ENCODE assay signal across 8 mouse cellular contexts in genomic region chr16:13447284-13448050, GRCm38 (mm10).
DNase-seq lines count a peak whose midpoint lies in the region; ATAC-seq and TF ChIP-seq lines count a peak whose summit lies in the region.

No protein-coding gene starts in this region.

- under 1% methylated on average over 40 of the region's 43 CpGs for WGBS in forebrain, embryonic 10.5 days
- under 1% methylated on average over 29 of the region's 43 CpGs for WGBS in heart, embryonic 13.5 days
- WGBS in lung, postnatal 0 days: under 1% methylated on average over 16 of the region's 43 CpGs

- no peaks in the 10 kb centered on the region for H3K36me3 ChIP-seq in ES-Bruce4 (ENCODE audit: control insufficient read depth, insufficient read depth, low read length, poor library complexity, severe bottlenecking)
- H3K36me3 ChIP-seq in forebrain, embryonic 10.5 days (replicated peaks): no peaks in the 10 kb centered on the region
- H3K36me3 ChIP-seq in heart, embryonic 13.5 days: no peaks in the 10 kb centered on the region
- H3K36me3 ChIP-seq in lung, postnatal 0 days (ENCODE audit: insufficient read depth, low read length): no peaks in the 10 kb centered on the region

- H3K27me3 ChIP-seq in ES-Bruce4 (ENCODE audit: control insufficient read depth, insufficient read depth, low read length, poor library complexity, severe bottlenecking): peaks cover 7% of the 10 kb centered on the region; the same call in 1 of the 2 replicates
- peaks cover 93% of the 10 kb centered on the region for H3K27me3 ChIP-seq in forebrain, embryonic 10.5 days (ENCODE audit: poor library complexity, severe bottlenecking)
- H3K27me3 ChIP-seq in heart, embryonic 13.5 days (replicated peaks): peaks cover 26% of the 10 kb centered on the region; the same call in 1 of the 2 replicates
- no peaks in the 10 kb centered on the region for H3K27me3 ChIP-seq in lung, postnatal 0 days (replicated peaks; ENCODE audit: insufficient read depth, low read length)

- H3K4me1 ChIP-seq in ES-Bruce4 (ENCODE audit: control insufficient read depth, insufficient read depth, low read length): no peaks in the 10 kb centered on the region
- peaks cover 56% of the 10 kb centered on the region for H3K4me1 ChIP-seq in forebrain, embryonic 10.5 days
- H3K4me1 ChIP-seq in heart, embryonic 13.5 days: peaks cover 28% of the 10 kb centered on the region
- H3K4me1 ChIP-seq in lung, postnatal 0 days (ENCODE audit: insufficient read depth, low read depth, low read length): no peaks in the 10 kb centered on the region

- H3K4me3 ChIP-seq in ES-Bruce4 (ENCODE audit: low read depth, low read length): peak overlapping the region; percentile 67
- H3K4me3 ChIP-seq in forebrain, embryonic 10.5 days: peak overlapping the region; percentile 76
- peak overlapping the region; percentile 79 for H3K4me3 ChIP-seq in heart, embryonic 13.5 days
- H3K4me3 ChIP-seq in lung, postnatal 0 days (ENCODE audit: low read depth, low read length): peak overlapping the region; percentile 59

- TF ChIP-seq POLR2A in ES-Bruce4 (IDR thresholded peaks at IDR 0.05; ENCODE audit: insufficient read depth, low read length): no peak

- peak overlapping the region; percentile 59 for H3K9ac ChIP-seq in ES-Bruce4 (ENCODE audit: low read depth, poor library complexity, severe bottlenecking)
- H3K9ac ChIP-seq in heart, embryonic 13.5 days: peak overlapping the region; percentile 89
- H3K9ac ChIP-seq in lung, postnatal 0 days (replicated peaks; ENCODE audit: low read depth): peak overlapping the region; percentile 13

- no peak for TF ChIP-seq EP300 in ES-Bruce4 (IDR thresholded peaks at IDR 0.05; ENCODE audit: insufficient read depth, low read depth, low read length)
- no peak for TF ChIP-seq EP300 in lung, postnatal 0 days (IDR thresholded peaks at IDR 0.05)

- H3K4me2 ChIP-seq in heart, embryonic 13.5 days: peak overlapping the region; percentile 94
- H3K4me2 ChIP-seq in lung, postnatal 0 days (replicated peaks; ENCODE audit: low read depth, low read length): peak overlapping the region; percentile 98

- peak; percentile 81 for DNase-seq in adrenal gland, adult 2 months
- DNase-seq in forebrain, embryonic 10.5 days (ENCODE audit: extremely low spot score, low spot score): peak; percentile 61
- DNase-seq in kidney, postnatal 14 days: peak; percentile 70
- peak; percentile 65 for DNase-seq in lung, postnatal 0 days (ENCODE audit: low spot score)
- peak; percentile 83 for DNase-seq in right cerebral cortex, adult 18-20 months
- DNase-seq in layer of hippocampus, postnatal 14 days (ENCODE audit: low spot score in 2 of 2): no peak

- no peak for TF ChIP-seq CTCF in ES-Bruce4 (IDR thresholded peaks at IDR 0.05; ENCODE audit: low read depth, low read length)
- no peak for TF ChIP-seq CTCF in lung, postnatal 0 days (IDR thresholded peaks at IDR 0.05)

- H3K9me3 ChIP-seq in ES-Bruce4 (replicated peaks; ENCODE audit: control insufficient read depth, insufficient read depth, low read length, poor library complexity, severe bottlenecking): no peaks in the 10 kb centered on the region
- no peaks in the 10 kb centered on the region for H3K9me3 ChIP-seq in forebrain, embryonic 10.5 days
- no peaks in the 10 kb centered on the region for H3K9me3 ChIP-seq in heart, embryonic 13.5 days
- H3K9me3 ChIP-seq in lung, postnatal 0 days (ENCODE audit: low read length): no peaks in the 10 kb centered on the region

- no peak overlapping the region for H3K27ac ChIP-seq in ES-Bruce4 (ENCODE audit: insufficient read depth, low read length)
- peak overlapping the region; percentile 79 for H3K27ac ChIP-seq in forebrain, embryonic 10.5 days
- H3K27ac ChIP-seq in heart, embryonic 13.5 days (replicated peaks): peak overlapping the region; percentile 29
- 0 out of 2 replicates have a peak overlapping the region, but pooled peaks have one; percentile 14 for H3K27ac ChIP-seq in lung, postnatal 0 days (ENCODE audit: low read length)

- ATAC-seq in heart, embryonic 13.5 days (ENCODE audit: extremely low read depth, insufficient number of reproducible peaks, low FRiP score, low TSS enrichment): peak; percentile 64
- peak; percentile 81 for ATAC-seq in lung, postnatal 0 days

Comparison
In these comparisons a context has a peak if more than half of its experiments do, and no peak if none do; other contexts are left out.
1. H3K9ac ChIP-seq: peak in every context shown above with its lines; median percentile 89 in heart, embryonic 13.5 days; 59 in ES-Bruce4; 13 in lung, postnatal 0 days.
2. DNase-seq: peak in adrenal gland, adult 2 months (single experiment), forebrain, embryonic 10.5 days (single experiment), kidney, postnatal 14 days (single experiment), lung, postnatal 0 days (single experiment) and right cerebral cortex, adult 18-20 months (single experiment); none in layer of hippocampus, postnatal 14 days (0 of 2).
3. Peak in every context shown above with its lines, with median percentiles within 50 percentile points of each other: H3K4me3 ChIP-seq.